Mouse (Mus musculus): ENCODE data around the gene Ooep.

DNA sequence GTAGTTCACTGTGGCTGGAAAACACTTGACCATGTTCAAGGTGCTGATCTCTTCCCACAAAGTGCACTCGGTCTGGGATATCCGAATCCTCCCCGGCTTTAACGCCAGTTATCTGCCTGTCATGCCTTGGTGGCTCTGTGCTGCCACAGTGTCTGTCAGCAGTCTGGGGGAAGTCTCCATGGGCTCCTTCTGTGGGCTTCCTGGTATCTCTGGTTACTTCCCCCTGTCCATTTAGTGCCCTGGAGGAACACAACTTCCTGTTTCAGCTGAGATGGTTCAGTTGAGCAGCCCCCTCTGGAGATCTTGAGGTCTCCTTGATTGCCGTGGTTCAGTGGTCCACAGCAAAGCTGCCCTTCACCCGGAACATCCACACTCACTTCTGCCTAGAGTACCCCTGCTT lies 49.7 kb upstream of the Ooep start:
- TF ChIP-seq CTCF (IDR thresholded peaks at IDR 0.05; ENCODE audit: control insufficient read depth, insufficient read depth, insufficient replicate concordance, low read depth, low read length) (0 out of 2 replicates have a peak, but pooled peaks have one; percentile 0), POLR2A (IDR thresholded peaks at IDR 0.05; ENCODE audit: control insufficient read depth, low read depth, low read length) (no peak)
